In the genomic region with DNA sequence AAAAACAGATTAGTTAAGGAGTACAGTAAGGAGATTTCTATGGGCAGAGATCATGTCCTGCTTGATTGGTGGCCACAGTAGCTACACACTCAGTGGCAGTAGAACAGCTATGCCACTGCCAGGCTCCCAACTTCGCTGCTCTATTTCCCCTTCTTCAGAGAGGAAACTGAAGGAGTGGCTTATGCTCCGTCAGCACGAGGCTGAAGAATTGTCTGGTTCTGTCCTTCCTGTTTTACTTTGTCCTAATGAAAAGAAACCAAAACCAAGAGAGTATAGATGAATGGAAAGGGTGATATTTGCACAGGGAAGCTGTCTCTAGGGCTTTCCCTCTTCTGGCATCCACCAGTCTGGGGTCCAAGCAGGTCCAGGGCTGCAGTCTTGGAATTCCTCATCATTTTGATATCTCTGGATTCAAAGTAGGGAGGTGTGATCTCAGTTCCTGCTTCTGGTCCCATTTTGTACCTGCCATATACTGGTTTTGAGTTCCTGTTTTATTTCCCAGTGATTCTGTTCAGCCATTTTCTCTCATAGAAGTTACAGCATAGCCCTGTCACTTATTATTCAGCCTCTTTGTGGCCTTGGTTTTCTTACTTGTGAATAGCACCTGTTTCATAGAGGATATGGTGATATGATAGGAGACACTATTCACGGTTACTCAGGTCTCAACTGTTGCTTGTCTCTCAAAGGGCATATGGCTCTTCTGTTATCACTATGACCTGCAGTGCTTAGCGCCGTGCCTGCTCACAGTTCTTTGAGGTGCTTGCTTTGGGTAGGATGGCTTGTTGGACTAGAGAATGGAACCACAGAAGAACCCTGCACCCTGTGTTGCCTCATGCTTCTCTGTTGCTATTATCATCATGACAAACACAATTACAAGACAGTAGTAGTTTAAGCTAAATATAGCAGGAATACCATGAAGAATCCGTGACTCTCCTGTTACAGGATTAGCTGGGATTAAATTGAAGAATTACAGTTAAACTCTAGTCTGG, we compare ENCODE assay signal across 8 mouse cellular contexts. TPM values are rescaled to one million over a fixed set of nuclear protein-coding genes. Genes with fewer than 3 reads are reported as not detected.
DNase-seq lines count a peak whose midpoint lies in the region; ATAC-seq and TF ChIP-seq lines count a peak whose summit lies in the region.

No protein-coding gene starts in this region.

- DNase-seq in embryonic facial prominence, embryonic 10.5 days (ENCODE audit: low spot score): no peak
- DNase-seq in A20 (ENCODE audit: low read depth, low spot score): peak; percentile 71
- DNase-seq in lung, postnatal 0 days (ENCODE audit: low spot score): peak; percentile 76
- no peak for DNase-seq in retina, postnatal 1 day
- DNase-seq in hindbrain, embryonic 10.5 days (ENCODE audit: low spot score): no peak
- no peak for DNase-seq in urinary bladder, postnatal 10 days (ENCODE audit: low spot score)

- no peak for TF ChIP-seq CTCF in lung, postnatal 0 days (IDR thresholded peaks at IDR 0.05)

- H3K36me3 ChIP-seq in embryonic facial prominence, embryonic 15.5 days: no peaks in the 10 kb centered on the region
- no peaks in the 10 kb centered on the region for H3K36me3 ChIP-seq in embryonic facial prominence, embryonic 10.5 days (replicated peaks)
- H3K36me3 ChIP-seq in heart, embryonic 14.5 days (ENCODE audit: control insufficient read depth, insufficient read depth, low read length): peaks cover 3% of the 10 kb centered on the region; the same call in 1 of the 2 replicates
- no peaks in the 10 kb centered on the region for H3K36me3 ChIP-seq in lung, postnatal 0 days (ENCODE audit: insufficient read depth, low read length)
- H3K36me3 ChIP-seq in hindbrain, embryonic 10.5 days: no peaks in the 10 kb centered on the region

- WGBS in embryonic facial prominence, embryonic 15.5 days: 81% methylated on average over 7 of the region's 7 CpGs
- WGBS in embryonic facial prominence, embryonic 10.5 days: 86% methylated on average over 7 of the region's 7 CpGs
- WGBS in heart, embryonic 14.5 days: 25% methylated on average over 7 of the region's 7 CpGs
- 53% methylated on average over 7 of the region's 7 CpGs for WGBS in lung, postnatal 0 days
- 93% methylated on average over 7 of the region's 7 CpGs for WGBS in hindbrain, embryonic 10.5 days

- H3K4me2 ChIP-seq in embryonic facial prominence, embryonic 15.5 days (replicated peaks): no peak overlapping the region
- peak overlapping the region; percentile 76 for H3K4me2 ChIP-seq in heart, embryonic 14.5 days (ENCODE audit: low read length)
- peak overlapping the region; percentile 18; the same call in 1 of the 2 replicates for H3K4me2 ChIP-seq in lung, postnatal 0 days (replicated peaks; ENCODE audit: low read depth, low read length)

- H3K9ac ChIP-seq in embryonic facial prominence, embryonic 15.5 days: no peak overlapping the region
- peak overlapping the region; percentile 91 for H3K9ac ChIP-seq in heart, embryonic 14.5 days (ENCODE audit: low read length)
- H3K9ac ChIP-seq in lung, postnatal 0 days (replicated peaks; ENCODE audit: low read depth): no peak overlapping the region

- H3K9me3 ChIP-seq in embryonic facial prominence, embryonic 15.5 days (replicated peaks): no peaks in the 10 kb centered on the region
- H3K9me3 ChIP-seq in embryonic facial prominence, embryonic 10.5 days: no peaks in the 10 kb centered on the region
- H3K9me3 ChIP-seq in heart, embryonic 14.5 days (ENCODE audit: control insufficient read depth, low read length): no peaks in the 10 kb centered on the region
- no peaks in the 10 kb centered on the region for H3K9me3 ChIP-seq in lung, postnatal 0 days (ENCODE audit: low read length)
- H3K9me3 ChIP-seq in hindbrain, embryonic 10.5 days: no peaks in the 10 kb centered on the region

- TF ChIP-seq EP300 in lung, postnatal 0 days (IDR thresholded peaks at IDR 0.05): 0 out of 2 replicates have a peak, but pooled peaks have one; percentile 15

- H3K27ac ChIP-seq in embryonic facial prominence, embryonic 15.5 days (replicated peaks): peak overlapping the region; percentile 44; the same call in 1 of the 2 replicates
- H3K27ac ChIP-seq in embryonic facial prominence, embryonic 10.5 days (replicated peaks): no peak overlapping the region
- H3K27ac ChIP-seq in heart, embryonic 14.5 days (replicated peaks in 1 of 2; ENCODE audit: control insufficient read depth in 1 of 2, insufficient read depth in 1 of 2, low read depth in 2 of 2, low read length in 2 of 2): peak overlapping the region; percentile 86 to 99
- peak overlapping the region; percentile 85 for H3K27ac ChIP-seq in lung, postnatal 0 days (ENCODE audit: low read length)
- H3K27ac ChIP-seq in hindbrain, embryonic 10.5 days: no peak overlapping the region

- no peaks in the 10 kb centered on the region for H3K4me1 ChIP-seq in embryonic facial prominence, embryonic 15.5 days
- peaks cover 6% of the 10 kb centered on the region; the same call in 1 of the 2 replicates for H3K4me1 ChIP-seq in embryonic facial prominence, embryonic 10.5 days
- H3K4me1 ChIP-seq in heart, embryonic 14.5 days (ENCODE audit: control insufficient read depth in 2 of 2, insufficient read depth in 2 of 2, low read length in 2 of 2): peaks cover 24 to 51% of the 10 kb centered on the region in 2 experiments
- peaks cover 37% of the 10 kb centered on the region; the same call in 1 of the 2 replicates for H3K4me1 ChIP-seq in lung, postnatal 0 days (ENCODE audit: insufficient read depth, low read depth, low read length)
- H3K4me1 ChIP-seq in hindbrain, embryonic 10.5 days (replicated peaks): peaks cover 6% of the 10 kb centered on the region; the same call in 1 of the 2 replicates

- H3K27me3 ChIP-seq in embryonic facial prominence, embryonic 15.5 days: no peaks in the 10 kb centered on the region
- no peaks in the 10 kb centered on the region for H3K27me3 ChIP-seq in embryonic facial prominence, embryonic 10.5 days (replicated peaks; ENCODE audit: low read depth, poor library complexity, severe bottlenecking)
- no peaks in the 10 kb centered on the region for H3K27me3 ChIP-seq in heart, embryonic 14.5 days (ENCODE audit: control insufficient read depth, insufficient read depth, low read length)
- H3K27me3 ChIP-seq in lung, postnatal 0 days (replicated peaks; ENCODE audit: insufficient read depth, low read length): no peaks in the 10 kb centered on the region
- H3K27me3 ChIP-seq in hindbrain, embryonic 10.5 days (ENCODE audit: insufficient read depth, poor library complexity, severe bottlenecking): no peaks in the 10 kb centered on the region

- no peak overlapping the region for H3K4me3 ChIP-seq in embryonic facial prominence, embryonic 15.5 days (replicated peaks)
- no peak overlapping the region for H3K4me3 ChIP-seq in embryonic facial prominence, embryonic 10.5 days
- 0 out of 4 replicates have a peak overlapping the region, but pooled peaks of 1 of the 2 experiments have one; percentile 60 for H3K4me3 ChIP-seq in heart, embryonic 14.5 days (ENCODE audit: control insufficient read depth in 1 of 2, insufficient read depth in 1 of 2, low read depth in 1 of 2, low read length in 2 of 2)
- no peak overlapping the region for H3K4me3 ChIP-seq in lung, postnatal 0 days (ENCODE audit: low read depth, low read length)
- H3K4me3 ChIP-seq in hindbrain, embryonic 10.5 days: no peak overlapping the region

- ATAC-seq in embryonic facial prominence, embryonic 15.5 days (ENCODE audit: insufficient number of reproducible peaks, low FRiP score, low TSS enrichment, low read depth): no peak
- no peak for ATAC-seq in heart, embryonic 14.5 days (ENCODE audit: insufficient number of reproducible peaks, insufficient read depth, low FRiP score, low read depth)
- peak; percentile 7; the same call in 1 of the 2 replicates for ATAC-seq in lung, postnatal 0 days

RNA-seq across cellular contexts. Expression of a gene that starts 53.4 kb away (rescaled TPM):
- polyA plus RNA-seq in embryonic facial prominence, embryonic 15.5 days (2015; fragmentation: Nextera tagmentation; extraction: Ambion mirVana): 19.0 and 20.7 TPM in 2 replicates
- 27.0 and 28.2 TPM in 2 replicates for polyA plus RNA-seq in embryonic facial prominence, embryonic 10.5 days (2016; fragmentation: Nextera tagmentation; extraction: Ambion mirVana)
- polyA plus RNA-seq in heart, embryonic 14.5 days (2014; fragmentation: Nextera tagmentation; extraction: Ambion mirVana): 23.5 and 26.8 TPM in 2 replicates
- polyA plus RNA-seq in lung, postnatal 0 days (2015; fragmentation: Nextera tagmentation; extraction: Ambion mirVana): 12.6 and 15.3 TPM in 2 replicates
- 17.7 and 27.6 TPM in 2 replicates for polyA plus RNA-seq in hindbrain, embryonic 10.5 days (2016; fragmentation: Nextera tagmentation; extraction: Ambion mirVana)

Comparison
In these comparisons a context has a peak if more than half of its experiments do, and no peak if none do; other contexts are left out.
1. H3K27ac ChIP-seq: peak in embryonic facial prominence, embryonic 15.5 days (single experiment), heart, embryonic 14.5 days (2 of 2) and lung, postnatal 0 days (single experiment); none in embryonic facial prominence, embryonic 10.5 days (single experiment) and hindbrain, embryonic 10.5 days (single experiment).
2. DNase-seq: peak in A20 (single experiment) and lung, postnatal 0 days (single experiment); none in embryonic facial prominence, embryonic 10.5 days (single experiment), retina, postnatal 1 day (single experiment), hindbrain, embryonic 10.5 days (single experiment) and urinary bladder, postnatal 10 days (single experiment).